Mouse (Mus musculus): ENCODE data around the gene Pltp. TPM values are rescaled to one million over a fixed set of nuclear protein-coding genes. Genes with fewer than 3 reads are reported as not detected.

Pltp gene
- polyA plus RNA-seq, 1 experiment from 2014 or later: 127 TPM

- 44% methylated on average over 8 of the region's 8 CpGs for WGBS
- no peak for ATAC-seq
- no peaks in the 10 kb centered on the region for H3K9me3 ChIP-seq (ENCODE audit: control insufficient read depth, low read length)
- peak overlapping the region; percentile 99 for H3K4me2 ChIP-seq (ENCODE audit: low read length)
- peak overlapping the region; percentile 79 for H3K9ac ChIP-seq (ENCODE audit: low read depth, low read length)
- no peak overlapping the region for H3K27ac ChIP-seq (ENCODE audit: low read depth, low read length)
- H3K4me3 ChIP-seq (ENCODE audit: low read length): peak overlapping the region; percentile 69
- no peaks in the 10 kb centered on the region for H3K27me3 ChIP-seq (replicated peaks; ENCODE audit: control insufficient read depth, insufficient read depth, low read length)
- peaks cover 7% of the 10 kb centered on the region; the same call in 1 of the 2 replicates for H3K36me3 ChIP-seq (ENCODE audit: control insufficient read depth, insufficient read depth, low read length)
- peaks cover 17% of the 10 kb centered on the region for H3K4me1 ChIP-seq (ENCODE audit: control insufficient read depth, insufficient read depth, low read depth, low read length)
These were observed 23.0 kb downstream of the Pltp start for GRCm38 (mm10) chr2:164834531-164834930.

GRCm38 (mm10) chr2:164833314-164833959 is 24.1 kb downstream of the Pltp start, which contains the start of gene Neurl2:
Neurl2 (minus strand) TSS chr2:164833456.
- peak within 1 kb of the TSS; percentile 79 for H3K9ac ChIP-seq (ENCODE audit: low read depth, low read length)
- WGBS: under 1% methylated on average over 31 of the region's 31 CpGs
- H3K4me2 ChIP-seq (ENCODE audit: low read length): peak within 1 kb of the TSS; percentile 99
- peaks cover 4% of the 10 kb centered on the region; the same call in 1 of the 2 replicates for H3K36me3 ChIP-seq (ENCODE audit: control insufficient read depth, insufficient read depth, low read length)
- ATAC-seq: peak; percentile 70
- H3K4me1 ChIP-seq (ENCODE audit: control insufficient read depth, insufficient read depth, low read depth, low read length): peaks cover 17% of the 10 kb centered on the region
- H3K27me3 ChIP-seq (replicated peaks; ENCODE audit: control insufficient read depth, insufficient read depth, low read length): no peaks in the 10 kb centered on the region
- peak within 1 kb of the TSS; percentile 78 for H3K27ac ChIP-seq (ENCODE audit: low read depth, low read length)
- H3K9me3 ChIP-seq (ENCODE audit: control insufficient read depth, low read length): no peaks in the 10 kb centered on the region
- H3K4me3 ChIP-seq (ENCODE audit: low read length): peak within 1 kb of the TSS; percentile 69

GRCm38 (mm10) chr2:164832748-164833301 is 24.7 kb downstream of the Pltp start, which contains the start of gene Ctsa:
Ctsa (plus strand) TSS chr2:164832873.
- H3K27me3 ChIP-seq (replicated peaks; ENCODE audit: control insufficient read depth, insufficient read depth, low read length): no peaks in the 10 kb centered on the region
- WGBS: 1% methylated on average over 33 of the region's 35 CpGs
- H3K4me3 ChIP-seq (ENCODE audit: low read length): peak within 1 kb of the TSS; percentile 69
- no peaks in the 10 kb centered on the region for H3K9me3 ChIP-seq (ENCODE audit: control insufficient read depth, low read length)
- H3K9ac ChIP-seq (ENCODE audit: low read depth, low read length): peak within 1 kb of the TSS; percentile 79
- H3K36me3 ChIP-seq (ENCODE audit: control insufficient read depth, insufficient read depth, low read length): peaks cover 2% of the 10 kb centered on the region
- peak within 1 kb of the TSS; percentile 78 for H3K27ac ChIP-seq (ENCODE audit: low read depth, low read length)
- H3K4me1 ChIP-seq (ENCODE audit: control insufficient read depth, insufficient read depth, low read depth, low read length): peaks cover 17% of the 10 kb centered on the region
- peak; percentile 63 for ATAC-seq
- H3K4me2 ChIP-seq (ENCODE audit: low read length): peak within 1 kb of the TSS; percentile 99

GRCm38 (mm10) chr2:164832032-164832747 is 25.3 kb downstream of the Pltp start:
- Histone ChIP-seq H3K4me3 (ENCODE audit: low read length) (peak overlapping the region; percentile 69), H3K27ac (ENCODE audit: low read depth, low read length) (peak overlapping the region; percentile 78), H3K9me3 (ENCODE audit: control insufficient read depth, low read length) (no peaks in the 10 kb centered on the region), H3K36me3 (ENCODE audit: control insufficient read depth, insufficient read depth, low read length) (peaks cover 7% of the 10 kb centered on the region), H3K4me2 (ENCODE audit: low read length) (peak overlapping the region; percentile 99), H3K27me3 (replicated peaks; ENCODE audit: control insufficient read depth, insufficient read depth, low read length) (no peaks in the 10 kb centered on the region), H3K9ac (ENCODE audit: low read depth, low read length) (peak overlapping the region; percentile 79), H3K4me1 (ENCODE audit: control insufficient read depth, insufficient read depth, low read depth, low read length) (peaks cover 17% of the 10 kb centered on the region)
- ATAC-seq: no peak; the same call in 1 of the 2 replicates
- 57% methylated on average over 16 of the region's 16 CpGs for WGBS

- H3K27me3 ChIP-seq (replicated peaks; ENCODE audit: control insufficient read depth, insufficient read depth, low read length): no peaks in the 10 kb centered on the region
- peaks cover 17% of the 10 kb centered on the region for H3K4me1 ChIP-seq (ENCODE audit: control insufficient read depth, insufficient read depth, low read depth, low read length)
- no peak overlapping the region for H3K4me2 ChIP-seq (ENCODE audit: low read length)
- H3K27ac ChIP-seq (ENCODE audit: low read depth, low read length): no peak overlapping the region
- no peak for ATAC-seq
- H3K36me3 ChIP-seq (ENCODE audit: control insufficient read depth, insufficient read depth, low read length): peaks cover 8% of the 10 kb centered on the region
- no peaks in the 10 kb centered on the region for H3K9me3 ChIP-seq (ENCODE audit: control insufficient read depth, low read length)
- H3K4me3 ChIP-seq (ENCODE audit: low read length): no peak overlapping the region
- H3K9ac ChIP-seq (ENCODE audit: low read depth, low read length): no peak overlapping the region
- 89% methylated on average over 10 of the region's 10 CpGs for WGBS
These were observed 26.5 kb downstream of the Pltp start for GRCm38 (mm10) chr2:164831029-164831428.

- peaks cover 8% of the 10 kb centered on the region for H3K4me1 ChIP-seq (ENCODE audit: control insufficient read depth, insufficient read depth, low read depth, low read length)
- no peaks in the 10 kb centered on the region for H3K9me3 ChIP-seq (ENCODE audit: control insufficient read depth, low read length)
- no peaks in the 10 kb centered on the region for H3K27me3 ChIP-seq (replicated peaks; ENCODE audit: control insufficient read depth, insufficient read depth, low read length)
- no peak overlapping the region for H3K4me3 ChIP-seq (ENCODE audit: low read length)
- no peak overlapping the region for H3K4me2 ChIP-seq (ENCODE audit: low read length)
- 100% methylated on average over 1 of the region's 1 CpGs for WGBS
- ATAC-seq: no peak
- no peak overlapping the region for H3K9ac ChIP-seq (ENCODE audit: low read depth, low read length)
- H3K36me3 ChIP-seq (ENCODE audit: control insufficient read depth, insufficient read depth, low read length): peaks cover 20% of the 10 kb centered on the region
- no peak overlapping the region for H3K27ac ChIP-seq (ENCODE audit: low read depth, low read length)
These were observed 28.4 kb downstream of the Pltp start for GRCm38 (mm10) chr2:164829090-164829489.

- H3K4me1 ChIP-seq (ENCODE audit: control insufficient read depth, insufficient read depth, low read depth, low read length): peaks cover 11% of the 10 kb centered on the region
- no peak for ATAC-seq
- no peak within 1 kb of the TSS for H3K4me2 ChIP-seq (ENCODE audit: low read length)
- no peak within 1 kb of the TSS for H3K27ac ChIP-seq (ENCODE audit: low read depth, low read length)
- H3K9ac ChIP-seq (ENCODE audit: low read depth, low read length): no peak within 1 kb of the TSS
- no peaks in the 10 kb centered on the region for H3K9me3 ChIP-seq (ENCODE audit: control insufficient read depth, low read length)
- H3K27me3 ChIP-seq (replicated peaks; ENCODE audit: control insufficient read depth, insufficient read depth, low read length): no peaks in the 10 kb centered on the region
- 88% methylated on average over 6 of the region's 6 CpGs for WGBS
- no peak within 1 kb of the TSS for H3K4me3 ChIP-seq (ENCODE audit: low read length)
- H3K36me3 ChIP-seq (ENCODE audit: control insufficient read depth, insufficient read depth, low read length): peaks cover 20% of the 10 kb centered on the region
These were observed 29.1 kb downstream of the Pltp start, which contains the start of gene Spata25 for GRCm38 (mm10) chr2:164828437-164828836. Spata25 (minus strand) TSS chr2:164828537.

GRCm38 (mm10) chr2:164827146-164827850 is 30.2 kb downstream of the Pltp start:
- Histone ChIP-seq H3K9ac (ENCODE audit: low read depth, low read length) (no peak overlapping the region), H3K9me3 (ENCODE audit: control insufficient read depth, low read length) (no peaks in the 10 kb centered on the region), H3K27me3 (replicated peaks; ENCODE audit: control insufficient read depth, insufficient read depth, low read length) (no peaks in the 10 kb centered on the region), H3K4me2 (ENCODE audit: low read length) (no peak overlapping the region), H3K4me1 (ENCODE audit: control insufficient read depth, insufficient read depth, low read depth, low read length) (peaks cover 7% of the 10 kb centered on the region), H3K4me3 (ENCODE audit: low read length) (no peak overlapping the region), H3K36me3 (ENCODE audit: control insufficient read depth, insufficient read depth, low read length) (peaks cover 20% of the 10 kb centered on the region), H3K27ac (ENCODE audit: low read depth, low read length) (no peak overlapping the region)
- ATAC-seq: no peak
- 85% methylated on average over 16 of the region's 16 CpGs for WGBS
